Mouse (Mus musculus) kidney, adult 2 months (tissue): ENCODE data around the gene Timp4. TPM values are rescaled to one million over a fixed set of nuclear protein-coding genes. Genes with fewer than 3 reads are reported as not detected.

Source experiments
- DNase-seq: peaks from one replicate; pipeline ENCODE4 v3.0.0; 2021
- H3K27ac ChIP-seq: fragments of 200-500 bp; 2 replicates; pipeline ENCODE4 v1.5.1; 2012; ENCODE audit warnings: low read depth, low read length, control low read depth, inconsistent platforms; ENCODE audit not compliant: insufficient read depth
- H3K27me3 ChIP-seq: fragments of 200-500 bp; replicated peaks from 2 replicates; pipeline ENCODE4 v1.6.1; 2012; ENCODE audit warnings: mild to moderate bottlenecking, moderate library complexity, low read length, inconsistent platforms; ENCODE audit not compliant: control insufficient read depth, insufficient read depth
- H3K36me3 ChIP-seq: fragments of 200-500 bp; 2 replicates; pipeline ENCODE4 v1.6.1; 2012; ENCODE audit warnings: mild to moderate bottlenecking, moderate library complexity, low read length, inconsistent platforms; ENCODE audit not compliant: control insufficient read depth, insufficient read depth
- H3K4me1 ChIP-seq: fragments of 200-500 bp; 2 replicates; pipeline ENCODE4 v1.6.1; 2011; ENCODE audit warnings: low read length; ENCODE audit not compliant: control insufficient read depth, insufficient read depth
- H3K4me3 ChIP-seq: fragments of 200-500 bp; 2 replicates; pipeline ENCODE4 v1.5.1; 2011; ENCODE audit warnings: mild to moderate bottlenecking, low read depth, low read length, control low read depth; ENCODE audit not compliant: insufficient read depth
- CTCF ChIP-seq: fragments of 200-500 bp; conservative IDR thresholded peaks from 2 replicates; pipeline ENCODE4 v1.5.1; 2011; ENCODE audit warnings: low read depth, mild to moderate bottlenecking, control low read depth, low read length, moderate library complexity, mixed read lengths; ENCODE audit not compliant: insufficient read depth, insufficient read length
- POLR2A ChIP-seq: fragments of 200-500 bp; IDR thresholded peaks from one replicate; pipeline ENCODE4 v1.6.1; 2011; ENCODE audit warnings: low read depth, low read length, control low read depth
- WGBS: fragments of 180-500 bp; shearing (Covaris S2); methylation state at CpG from one replicate; pipeline ENCODE4 v1.1.7; 2018; 5-methylcytosine and 5-hydroxymethylcytosine counted together
- polyA plus RNA-seq: library from polyadenylated mRNA; depleted of rRNA; stranded (reverse); fragments of >200 nt; gene quantifications from 2 replicates; pipeline ENCODE4 v1.2.3, GENCODE M21; 2012

The Timp4 gene
- polyA plus RNA-seq, 1 experiment = 1.2 TPM

- no peaks in the 10 kb centered on the region for H3K4me1 ChIP-seq
- peak overlapping the region; percentile 22; the same call in 1 of the 2 replicates for H3K27ac ChIP-seq
- H3K27me3 ChIP-seq = no peaks in the 10 kb centered on the region
- TF ChIP-seq POLR2A (no peak), CTCF (no peak)
- H3K4me3 ChIP-seq = no peak overlapping the region
- WGBS = 81% methylated on average over 9 of the region's 9 CpGs
- peak; percentile 19 for DNase-seq
- no peaks in the 10 kb centered on the region for H3K36me3 ChIP-seq
Observed at GRCm38 (mm10) chr6:115238031-115239027, 13.7 kb downstream of the Timp4 start.

- WGBS = 86% methylated on average over 1 of the region's 1 CpGs
- Histone ChIP-seq H3K36me3 (no peaks in the 10 kb centered on the region), H3K27ac (no peak overlapping the region), H3K27me3 (no peaks in the 10 kb centered on the region), H3K4me1 (no peaks in the 10 kb centered on the region), H3K4me3 (no peak overlapping the region)
- TF ChIP-seq CTCF = no peak
- no peak for DNase-seq
Observed at GRCm38 (mm10) chr6:115232562-115232961, 19.4 kb downstream of the Timp4 start.

GRCm38 (mm10) chr6:115231836-115232235 is 20.2 kb downstream of the Timp4 start:
- WGBS = 45% methylated on average over 4 of the region's 4 CpGs
- Histone ChIP-seq H3K27me3 (no peaks in the 10 kb centered on the region), H3K4me1 (no peaks in the 10 kb centered on the region), H3K36me3 (no peaks in the 10 kb centered on the region), H3K27ac (no peak overlapping the region), H3K4me3 (no peak overlapping the region)
- DNase-seq = no peak
- TF ChIP-seq POLR2A = no peak
- no peak for TF ChIP-seq CTCF

- TF ChIP-seq POLR2A (no peak), CTCF (no peak)
- 52% methylated on average over 3 of the region's 3 CpGs for WGBS
- H3K36me3 ChIP-seq = no peaks in the 10 kb centered on the region
- no peaks in the 10 kb centered on the region for H3K27me3 ChIP-seq
- H3K4me3 ChIP-seq = no peak overlapping the region
- DNase-seq = no peak
- H3K27ac ChIP-seq = no peak overlapping the region
- no peaks in the 10 kb centered on the region for H3K4me1 ChIP-seq
Observed at GRCm38 (mm10) chr6:115230557-115230956, 21.4 kb downstream of the Timp4 start.

DNA sequence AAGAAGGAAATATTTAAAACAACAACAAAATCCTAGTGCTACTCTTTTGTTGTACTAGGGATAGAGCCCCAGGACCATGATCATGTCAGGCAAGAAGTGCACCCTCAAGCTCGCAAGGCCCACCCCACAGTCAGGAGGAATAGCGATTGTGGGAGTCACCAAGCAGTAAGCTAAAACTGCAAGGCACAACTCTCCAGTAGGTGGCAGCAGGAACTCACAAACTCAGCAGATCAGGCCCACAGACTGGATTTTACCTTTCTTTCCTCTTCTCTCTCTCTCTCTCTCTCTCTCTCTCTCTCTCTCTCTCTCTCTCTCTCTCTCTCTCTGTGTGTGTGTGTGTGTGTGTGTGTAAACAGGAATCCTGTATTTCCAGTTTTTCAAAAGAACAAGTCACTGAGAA is 24.5 kb downstream of the Timp4 start:
- Histone ChIP-seq H3K4me1 (no peaks in the 10 kb centered on the region), H3K36me3 (no peaks in the 10 kb centered on the region), H3K27ac (no peak overlapping the region), H3K4me3 (no peak overlapping the region), H3K27me3 (no peaks in the 10 kb centered on the region)
- TF ChIP-seq CTCF = peak; percentile 90
- TF ChIP-seq POLR2A = no peak
- 3% methylated on average over 2 of the region's 2 CpGs for WGBS
- DNase-seq = peak; percentile 78

DNA sequence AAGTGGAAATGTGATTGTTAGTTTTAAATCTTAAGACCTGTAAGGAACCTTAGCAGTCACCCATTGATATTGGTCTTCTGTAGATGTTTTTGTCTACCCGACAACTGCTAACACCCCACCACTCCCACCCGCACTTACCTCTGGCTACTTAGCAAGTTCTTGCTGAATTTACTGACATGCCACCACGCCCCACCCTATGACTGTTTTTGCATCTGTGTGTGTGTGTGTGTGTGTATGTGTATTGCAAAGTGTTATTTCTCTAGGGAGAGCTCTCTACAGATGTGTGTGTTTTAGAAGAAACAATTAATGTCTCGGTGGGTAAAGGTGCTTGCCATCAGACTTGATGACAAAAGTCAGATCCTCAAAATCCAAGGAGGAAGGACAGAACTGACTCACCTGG is 25.0 kb downstream of the Timp4 start, which contains the start of gene Gm17482:
TSS of gene Gm17482 (plus strand) at position 301 of the 400 bp plus-strand sequence.
- no peak for TF ChIP-seq CTCF
- TF ChIP-seq POLR2A = no peak
- 70% methylated on average over 4 of the region's 4 CpGs for WGBS
- no peak within 1 kb of the TSS for H3K27ac ChIP-seq
- H3K36me3 ChIP-seq = no peaks in the 10 kb centered on the region
- DNase-seq = no peak
- no peaks in the 10 kb centered on the region for H3K4me1 ChIP-seq
- H3K4me3 ChIP-seq = no peak within 1 kb of the TSS
- no peaks in the 10 kb centered on the region for H3K27me3 ChIP-seq

- no peak for DNase-seq
- 68% methylated on average over 3 of the region's 3 CpGs for WGBS
- no peak overlapping the region for H3K4me3 ChIP-seq
Observed at GRCm38 (mm10) chr6:115225519-115225918, 26.5 kb downstream of the Timp4 start.

More at GRCm38 (mm10) chr6:115225519-115225918, 26.5 kb downstream of the Timp4 start:
- H3K4me1 ChIP-seq = no peaks in the 10 kb centered on the region
- H3K27me3 ChIP-seq = no peaks in the 10 kb centered on the region
- TF ChIP-seq CTCF (no peak), POLR2A (no peak)
- H3K27ac ChIP-seq = no peak overlapping the region
- no peaks in the 10 kb centered on the region for H3K36me3 ChIP-seq
